Comparison of ENCODE assay signal across 8 mouse cellular contexts in genomic region chr8:44937141-44937825, GRCm38 (mm10). TPM values are rescaled to one million over a fixed set of nuclear protein-coding genes. Genes with fewer than 3 reads are reported as not detected.
A peak's percentile ranks its signal among the peaks of the same experiment; 100 is the strongest.
DNase-seq lines count a peak whose midpoint lies in the region; ATAC-seq and TF ChIP-seq lines count a peak whose summit lies in the region.

No protein-coding gene starts in this region.

- DNase-seq in heart, adult 11 months: peak; percentile 96
- DNase-seq in heart, postnatal 25 days (ENCODE audit: low spot score): no peak
- DNase-seq in kidney, postnatal 14 days: peak; percentile 73
- DNase-seq in natural killer cell, adult 2 months (ENCODE audit: low spot score in 2 of 2): no peak

- peaks cover 21% of the 10 kb centered on the region for H3K4me1 ChIP-seq in embryonic facial prominence, embryonic 13.5 days
- peaks cover 4 to 24% of the 10 kb centered on the region in 2 experiments; a peak in 3 of 4 replicates for H3K4me1 ChIP-seq in heart, embryonic 14.5 days (ENCODE audit: control insufficient read depth in 2 of 2, insufficient read depth in 2 of 2, low read length in 2 of 2)
- no peaks in the 10 kb centered on the region for H3K4me1 ChIP-seq in liver, embryonic 15.5 days (replicated peaks)
- H3K4me1 ChIP-seq in olfactory bulb, adult 2 months (ENCODE audit: control insufficient read depth, insufficient read depth, low read length): peaks cover 7% of the 10 kb centered on the region

- no peak for TF ChIP-seq POLR2A in olfactory bulb, adult 2 months (IDR thresholded peaks at IDR 0.05; ENCODE audit: insufficient read depth, low read depth, low read length)

- H3K9me3 ChIP-seq in embryonic facial prominence, embryonic 13.5 days: no peaks in the 10 kb centered on the region
- H3K9me3 ChIP-seq in heart, embryonic 14.5 days (ENCODE audit: control insufficient read depth, low read length): no peaks in the 10 kb centered on the region
- H3K9me3 ChIP-seq in liver, embryonic 15.5 days (replicated peaks): no peaks in the 10 kb centered on the region

- H3K9ac ChIP-seq in embryonic facial prominence, embryonic 13.5 days: peak overlapping the region; percentile 88
- H3K9ac ChIP-seq in heart, embryonic 14.5 days (ENCODE audit: low read length): peak overlapping the region; percentile 89
- no peak overlapping the region for H3K9ac ChIP-seq in liver, embryonic 15.5 days

- H3K27ac ChIP-seq in embryonic facial prominence, embryonic 13.5 days: peak overlapping the region; percentile 93
- H3K27ac ChIP-seq in heart, embryonic 14.5 days (replicated peaks in 1 of 2; ENCODE audit: control insufficient read depth in 1 of 2, insufficient read depth in 1 of 2, low read depth in 2 of 2, low read length in 2 of 2): peak overlapping the region; percentile 87 to 94
- H3K27ac ChIP-seq in liver, embryonic 15.5 days (replicated peaks): no peak overlapping the region
- H3K27ac ChIP-seq in olfactory bulb, adult 2 months (ENCODE audit: insufficient read depth, low read depth, low read length): peak overlapping the region; percentile 27; the same call in 1 of the 2 replicates

- peak overlapping the region; percentile 76 for H3K4me3 ChIP-seq in embryonic facial prominence, embryonic 13.5 days
- H3K4me3 ChIP-seq in heart, embryonic 14.5 days (ENCODE audit: control insufficient read depth in 1 of 2, insufficient read depth in 1 of 2, low read depth in 1 of 2, low read length in 2 of 2): peak overlapping the region; percentile 73 to 80
- peak overlapping the region; percentile 58 for H3K4me3 ChIP-seq in liver, embryonic 15.5 days (replicated peaks)
- peak overlapping the region; percentile 80 for H3K4me3 ChIP-seq in olfactory bulb, adult 2 months (ENCODE audit: insufficient read depth, low read depth, low read length)

- H3K27me3 ChIP-seq in embryonic facial prominence, embryonic 13.5 days: no peaks in the 10 kb centered on the region
- no peaks in the 10 kb centered on the region for H3K27me3 ChIP-seq in heart, embryonic 14.5 days (ENCODE audit: control insufficient read depth, insufficient read depth, low read length)
- H3K27me3 ChIP-seq in liver, embryonic 15.5 days: peaks cover 66% of the 10 kb centered on the region

- no peak for ATAC-seq in embryonic facial prominence, embryonic 13.5 days (ENCODE audit: insufficient number of reproducible peaks, insufficient read depth, low FRiP score, low TSS enrichment, low read depth)
- ATAC-seq in heart, embryonic 14.5 days (ENCODE audit: insufficient number of reproducible peaks, insufficient read depth, low FRiP score, low read depth): no peak
- ATAC-seq in liver, embryonic 15.5 days (ENCODE audit: insufficient read depth): no peak

- WGBS in embryonic facial prominence, embryonic 13.5 days: under 1% methylated on average over 34 of the region's 34 CpGs
- under 1% methylated on average over 34 of the region's 34 CpGs for WGBS in heart, embryonic 14.5 days
- WGBS in liver, embryonic 15.5 days (ENCODE audit: insufficient replicate concordance): 1% methylated on average over 34 of the region's 34 CpGs
- under 1% methylated on average over 34 of the region's 34 CpGs for WGBS in olfactory bulb, adult 2 months

- peak overlapping the region; percentile 70 for H3K4me2 ChIP-seq in embryonic facial prominence, embryonic 13.5 days
- peak overlapping the region; percentile 90 for H3K4me2 ChIP-seq in heart, embryonic 14.5 days (ENCODE audit: low read length)
- peak overlapping the region; percentile 58 for H3K4me2 ChIP-seq in liver, embryonic 15.5 days

- intact Hi-C loops in heart, postnatal 25 days (cut with DNase I): loop anchor here (5.0 kb wide), 1 partner anchor 240 kb away; no protein-coding TSS in a partner anchor

- TF ChIP-seq CTCF in olfactory bulb, adult 2 months (IDR thresholded peaks at IDR 0.05; ENCODE audit: insufficient read depth, low read depth, low read length): peak; percentile 33; the same call in 1 of the 2 replicates

- peaks cover 10% of the 10 kb centered on the region; the same call in 1 of the 2 replicates for H3K36me3 ChIP-seq in embryonic facial prominence, embryonic 13.5 days
- 0 out of 2 replicates have a peak, but pooled peaks cover 3% of the 10 kb centered on the region for H3K36me3 ChIP-seq in heart, embryonic 14.5 days (ENCODE audit: control insufficient read depth, insufficient read depth, low read length)
- H3K36me3 ChIP-seq in liver, embryonic 15.5 days (replicated peaks): no peaks in the 10 kb centered on the region

RNA-seq across cellular contexts. Expression of gene Fat1, which starts 2.0 kb away (rescaled TPM):
- 10 to 100 TPM; 18.8 to 19.0 TPM for total RNA-seq in heart, postnatal 25 days (2021)
- 29.3 and 29.7 TPM in 2 replicates for polyA plus RNA-seq in embryonic facial prominence, embryonic 13.5 days (2015; fragmentation: Nextera tagmentation; extraction: Ambion mirVana)
- polyA plus RNA-seq in heart, embryonic 14.5 days (2014; fragmentation: Nextera tagmentation; extraction: Ambion mirVana): 22.2 TPM in 2 replicates
- 0.91 and 1.2 TPM in 2 replicates for polyA plus RNA-seq in liver, embryonic 15.5 days (2015; fragmentation: Nextera tagmentation; extraction: Ambion mirVana)
- polyA plus RNA-seq in olfactory bulb, adult 2 months (2012; ENCODE audit: insufficient read depth, insufficient read length, low replicate concordance, missing spikeins): 137 TPM in 1 of 2 replicates, not detected in the other

Comparison
In these comparisons a context has a peak if more than half of its experiments do, and no peak if none do; other contexts are left out.
1. DNase-seq: peak in heart, adult 11 months (single experiment) and kidney, postnatal 14 days (single experiment); none in heart, postnatal 25 days (single experiment) and natural killer cell, adult 2 months (0 of 2).
2. Peak in every context shown above with its lines, with median percentiles within 50 percentile points of each other: H3K4me2 ChIP-seq and H3K4me3 ChIP-seq.